Mouse (Mus musculus) B cell, adult 62 days (primary cell): ENCODE results near the gene Ntrk3. TPM values are rescaled to one million over a fixed set of nuclear protein-coding genes. Genes with fewer than 3 reads are reported as not detected.

Experiments used
- total RNA-seq: library from RNA; stranded (reverse); gene quantifications from 4 replicates; pipeline ENCODE4 v1.2.4, GENCODE M21; 2023

The Ntrk3 gene
- total RNA-seq: 0.34 TPM in 1 of 4 replicates, not detected in the others

DNA sequence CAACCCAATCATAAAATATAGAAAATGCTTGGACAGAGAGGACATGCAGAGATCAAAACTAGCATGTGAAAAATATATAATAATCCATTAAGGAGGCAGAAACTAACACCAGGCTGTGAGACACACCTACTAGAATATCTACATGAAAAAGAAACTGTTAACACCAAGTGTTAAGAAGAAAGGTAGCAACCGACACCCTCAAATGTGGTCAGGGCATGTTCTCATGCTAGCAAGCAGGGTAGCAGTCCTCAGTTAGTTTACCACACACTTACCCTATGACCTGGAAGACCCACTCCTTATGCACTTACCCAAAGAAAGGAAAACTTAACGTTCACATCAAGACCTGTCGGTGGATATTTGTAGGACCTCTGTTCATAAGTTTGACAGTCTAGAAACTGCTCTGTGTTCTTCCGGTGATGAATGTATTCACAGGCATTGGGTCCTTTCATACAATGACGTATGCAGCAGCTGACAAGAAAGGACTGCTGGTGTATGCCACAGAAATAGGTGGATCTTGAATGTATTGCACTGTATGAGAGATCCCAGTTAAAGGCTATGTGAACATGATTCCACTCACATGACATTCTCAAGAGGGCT lies at the start of gene Ntrk3:
Gene Ntrk3, minus strand, starts transcription at position 399 of the 597 bp plus-strand sequence.

DNA sequence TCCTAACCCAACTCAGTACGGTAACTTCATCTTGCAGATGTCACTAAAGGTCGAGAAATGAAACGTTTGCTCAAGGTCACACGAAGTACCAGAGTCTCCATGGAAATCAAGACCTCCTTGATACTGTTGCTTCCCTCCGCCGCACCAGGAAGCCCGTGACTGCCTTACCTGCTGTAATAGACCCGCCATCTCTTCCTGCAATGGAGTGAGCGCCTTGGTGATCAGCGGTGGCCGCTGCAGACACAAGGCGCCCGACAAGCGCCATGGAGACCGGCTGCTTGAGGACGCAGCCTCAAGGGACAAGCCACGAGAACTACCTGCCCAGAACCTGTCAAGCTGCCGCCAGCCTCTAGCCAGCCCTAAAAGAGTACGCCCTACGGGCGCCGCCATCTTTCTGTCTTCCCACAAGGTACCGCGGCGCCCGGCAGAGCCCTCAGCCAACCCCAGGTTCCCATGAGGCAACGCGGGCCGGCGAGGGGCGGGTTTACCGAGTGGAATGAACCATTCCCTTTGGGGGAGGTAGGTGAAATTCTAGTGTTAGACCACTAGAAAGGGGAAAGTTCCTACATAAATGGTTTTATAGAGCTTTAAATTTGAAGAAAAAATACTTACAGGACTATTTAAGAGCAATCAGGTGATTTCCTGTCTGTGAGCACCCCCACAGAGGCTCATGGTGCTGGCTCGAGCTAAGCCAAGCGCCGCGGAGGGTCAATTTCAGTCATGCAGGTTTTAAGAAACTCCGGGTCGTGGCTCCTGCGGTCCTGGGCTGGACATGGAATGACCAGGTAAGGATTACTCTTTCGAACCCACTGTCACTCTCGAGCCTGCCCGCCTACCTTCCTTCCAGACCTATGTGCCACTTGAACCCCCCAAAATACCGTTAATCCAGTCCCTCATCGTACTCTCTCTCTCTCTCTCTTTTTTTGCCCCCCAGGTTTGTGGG lies 45.1 kb upstream of the Ntrk3 start, which contains the start of the genes Mrps11 and Mrpl46:
Gene Mrps11, plus strand, starts transcription at position 481 of the 943 bp plus-strand sequence.
Gene Mrpl46, minus strand, starts transcription at position 893 of the 943 bp plus-strand sequence.

Other genes with a start within 250 kb of the Ntrk3 start
- gene Mrps11, start 45.1 kb upstream of the Ntrk3 start, total RNA-seq: 16.8 to 27.6 TPM (median 18.4 TPM) in 4 replicates
- 21.7 to 26.2 TPM (median 24.8 TPM) in 4 replicates for gene Mrpl46, start 45.5 kb upstream of the Ntrk3 start, total RNA-seq
- gene Det1, start 109.3 kb upstream of the Ntrk3 start, total RNA-seq: 12.7 to 19.9 TPM (median 14.8 TPM) in 4 replicates
- 23.9 to 35.3 TPM (median 29.7 TPM) in 4 replicates for gene Aen, start 157.8 kb upstream of the Ntrk3 start, total RNA-seq
- 16.1 to 22.5 TPM (median 19.8 TPM) in 4 replicates for gene Isg20, start 175.4 kb upstream of the Ntrk3 start, total RNA-seq